Mouse (Mus musculus): ENCODE measurements around the gene E2f2.

- TF ChIP-seq CTCF (IDR thresholded peaks at IDR 0.05; ENCODE audit: low read depth): no peak
- no peak for TF ChIP-seq EP300 (IDR thresholded peaks at IDR 0.05; ENCODE audit: low read depth)
Measured at GRCm38 (mm10) chr4:136127670-136128069, 44.5 kb upstream of the E2f2 start.
